Mouse (Mus musculus) forebrain, embryonic 14.5 days (tissue): ENCODE measurements around the gene Arsa. TPM values are rescaled to one million over a fixed set of nuclear protein-coding genes. Genes with fewer than 3 reads are reported as not detected.
"Not testable (repeated sequence)": the region's sequence is repeated elsewhere in the genome, so short reads cannot be mapped to it uniquely, and the experiment has no call there.

Source experiments
- ATAC-seq: fragments of 200-750 bp; cut with Nextera tagmentation; 2 replicates; pipeline ENCODE4 v1.8.0; 2017; ENCODE audit warnings: mild to moderate bottlenecking, moderate library complexity
- DNase-seq: peaks from one replicate; pipeline ENCODE4 v3.0.0-alpha.2; 2015; ENCODE audit warnings: low spot score
- H3K27ac ChIP-seq: fragments of 300-500 bp; sonication (generic); 2 replicates; pipeline ENCODE4 v1.5.1; 2014; ENCODE audit warnings: low read depth, mild to moderate bottlenecking, control low read depth, low read length, moderate library complexity
- H3K27me3 ChIP-seq: fragments of 300-500 bp; sonication (generic); replicated peaks from 2 replicates; pipeline ENCODE4 v1.6.1; 2014; ENCODE audit warnings: low read length, control low read depth, mixed read lengths; ENCODE audit not compliant: control insufficient read depth, insufficient read depth
- H3K36me3 ChIP-seq: fragments of 300-500 bp; sonication (generic); 2 replicates; pipeline ENCODE4 v1.6.1; 2014; ENCODE audit warnings: low read length, control low read depth; ENCODE audit not compliant: control insufficient read depth, insufficient read depth
- H3K4me1 ChIP-seq: fragments of 300-500 bp; sonication (generic); 2 replicates; pipeline ENCODE4 v1.6.1; 2014; ENCODE audit warnings: antibody characterized with exemption, low read length, control low read depth; ENCODE audit not compliant: control insufficient read depth, insufficient read depth
- H3K4me2 ChIP-seq: fragments of 300-500 bp; sonication (generic); 2 replicates; pipeline ENCODE4 v1.6.1; 2014; ENCODE audit warnings: mild to moderate bottlenecking, control low read depth, low read length
- H3K4me3 ChIP-seq: fragments of 300-500 bp; sonication (generic); 2 replicates; pipeline ENCODE4 v1.5.1; 2014; ENCODE audit warnings: low read depth, low read length, control low read depth
- H3K9ac ChIP-seq: fragments of 300-500 bp; sonication (generic); 2 replicates; pipeline ENCODE4 v1.6.1; 2014; ENCODE audit warnings: mild to moderate bottlenecking, low read length, control low read depth, moderate library complexity
- H3K9me3 ChIP-seq: fragments of 300-500 bp; sonication (generic); replicated peaks from 2 replicates; pipeline ENCODE4 v1.6.1; 2016; ENCODE audit warnings: low read length, control low read depth, mixed read lengths; ENCODE audit not compliant: control insufficient read depth
- WGBS: fragments of 180-500 bp; shearing (Covaris S2); extraction: QIAGEN DNeasy Blood & Tissue Kit; methylation state at CpG from one replicate; pipeline ENCODE4 v1.1.7; 2014; 5-methylcytosine and 5-hydroxymethylcytosine counted together
- polyA plus RNA-seq: library from polyadenylated mRNA; unstranded; fragments of >200 nt; fragmentation: Nextera tagmentation; extraction: Ambion mirVana; gene quantifications from 2 replicates; pipeline ENCODE4 v1.2.1, GENCODE M21; 2014

Gene Arsa
- polyA plus RNA-seq, 1 experiment from 2014 or later: 14.0 TPM

GRCm38 (mm10) chr15:89431806-89432205, 45.4 kb downstream of the Arsa start:
- H3K4me3 ChIP-seq: no peak overlapping the region
- DNase-seq (no peak), ATAC-seq (no peak)
- WGBS: 91% methylated on average over 6 of the region's 6 CpGs
- peaks cover 11% of the 10 kb centered on the region; the same call in 1 of the 2 replicates for H3K36me3 ChIP-seq
- peaks cover 5% of the 10 kb centered on the region; the same call in 1 of the 2 replicates for H3K4me1 ChIP-seq
- H3K27me3 ChIP-seq: no peaks in the 10 kb centered on the region
- no peaks in the 10 kb centered on the region for H3K9me3 ChIP-seq
- no peak overlapping the region for H3K9ac ChIP-seq
- H3K4me2 ChIP-seq: no peak overlapping the region
- no peak overlapping the region for H3K27ac ChIP-seq

GRCm38 (mm10) chr15:89431271-89431670, 46.0 kb downstream of the Arsa start:
- Histone ChIP-seq H3K36me3 (peaks cover 16% of the 10 kb centered on the region; the same call in 1 of the 2 replicates), H3K4me1 (peaks cover 5% of the 10 kb centered on the region; the same call in 1 of the 2 replicates), H3K4me3 (no peak overlapping the region), H3K27ac (no peak overlapping the region), H3K4me2 (no peak overlapping the region), H3K27me3 (no peaks in the 10 kb centered on the region), H3K9me3 (no peaks in the 10 kb centered on the region), H3K9ac (no peak overlapping the region)
- no peak for ATAC-seq
- WGBS: 90% methylated on average over 3 of the region's 3 CpGs
- DNase-seq: no peak

GRCm38 (mm10) chr15:89430771-89431170, 46.5 kb downstream of the Arsa start:
- H3K4me3 ChIP-seq, H3K27me3 ChIP-seq, H3K27ac ChIP-seq, H3K9ac ChIP-seq, H3K4me1 ChIP-seq, H3K4me2 ChIP-seq, ATAC-seq, DNase-seq, H3K9me3 ChIP-seq: not testable (repeated sequence)
- WGBS: 84% methylated on average over 6 of the region's 9 CpGs
- H3K36me3 ChIP-seq: peaks cover 21% of the 10 kb centered on the region; the same call in 1 of the 2 replicates

- peak overlapping the region; percentile 57 for H3K4me3 ChIP-seq
- peaks cover 22% of the 10 kb centered on the region; the same call in 1 of the 2 replicates for H3K36me3 ChIP-seq
- no peak for ATAC-seq
- H3K4me1 ChIP-seq: peaks cover 5% of the 10 kb centered on the region; the same call in 1 of the 2 replicates
- H3K9me3 ChIP-seq: no peaks in the 10 kb centered on the region
- no peaks in the 10 kb centered on the region for H3K27me3 ChIP-seq
- DNase-seq: peak; percentile 16
- peak overlapping the region; percentile 71 for H3K9ac ChIP-seq
- 48% methylated on average over 6 of the region's 6 CpGs for WGBS
- H3K4me2 ChIP-seq: peak overlapping the region; percentile 64
- H3K27ac ChIP-seq: peak overlapping the region; percentile 87
Measured at GRCm38 (mm10) chr15:89430341-89430740, 46.9 kb downstream of the Arsa start.

- Histone ChIP-seq H3K27ac (peak within 1 kb of the TSS; percentile 87), H3K4me2 (peak within 1 kb of the TSS; percentile 64), H3K36me3 (peaks cover 22% of the 10 kb centered on the region; the same call in 1 of the 2 replicates), H3K9me3 (no peaks in the 10 kb centered on the region), H3K4me1 (peaks cover 5% of the 10 kb centered on the region; the same call in 1 of the 2 replicates), H3K27me3 (no peaks in the 10 kb centered on the region), H3K9ac (peak within 1 kb of the TSS; percentile 71), H3K4me3 (peak within 1 kb of the TSS; percentile 57)
- peak; percentile 96 for ATAC-seq
- WGBS: under 1% methylated on average over 69 of the region's 70 CpGs
- peak; percentile 96 for DNase-seq
Measured at GRCm38 (mm10) chr15:89429352-89430221, 47.6 kb downstream of the Arsa start, which contains the start of the genes C730034F03Rik, Gm44502 and Chkb. Gene C730034F03Rik (plus strand): TSS chr15:89429589. Gene Gm44502 (minus strand): TSS chr15:89429696. Gene Chkb (minus strand): TSS chr15:89429908.

GRCm38 (mm10) chr15:89428821-89429351, 48.3 kb downstream of the Arsa start:
- H3K27me3 ChIP-seq: no peaks in the 10 kb centered on the region
- peak overlapping the region; percentile 71 for H3K9ac ChIP-seq
- 4% methylated on average over 21 of the region's 22 CpGs for WGBS
- DNase-seq (no peak), ATAC-seq (peak; percentile 60; the same call in 1 of the 2 replicates)
- H3K4me2 ChIP-seq: peak overlapping the region; percentile 64
- H3K9me3 ChIP-seq: no peaks in the 10 kb centered on the region
- H3K36me3 ChIP-seq: peaks cover 23% of the 10 kb centered on the region; the same call in 1 of the 2 replicates
- peaks cover 5% of the 10 kb centered on the region; the same call in 1 of the 2 replicates for H3K4me1 ChIP-seq
- peak overlapping the region; percentile 57 for H3K4me3 ChIP-seq
- H3K27ac ChIP-seq: peak overlapping the region; percentile 87; the same call in 1 of the 2 replicates

GRCm38 (mm10) chr15:89428136-89428790, 49.0 kb downstream of the Arsa start:
- ATAC-seq: no peak
- H3K9me3 ChIP-seq: no peaks in the 10 kb centered on the region
- peak overlapping the region; percentile 71; the same call in 1 of the 2 replicates for H3K9ac ChIP-seq
- H3K27me3 ChIP-seq: no peaks in the 10 kb centered on the region
- H3K36me3 ChIP-seq: peaks cover 25% of the 10 kb centered on the region; the same call in 1 of the 2 replicates
- H3K4me1 ChIP-seq: peaks cover 5% of the 10 kb centered on the region; the same call in 1 of the 2 replicates
- peak overlapping the region; percentile 64 for H3K4me2 ChIP-seq
- H3K4me3 ChIP-seq: peak overlapping the region; percentile 57
- H3K27ac ChIP-seq: no peak overlapping the region
- WGBS: 82% methylated on average over 19 of the region's 19 CpGs
- DNase-seq: no peak

GRCm38 (mm10) chr15:89426716-89427115, 50.5 kb downstream of the Arsa start:
- whole genome bisulfite sequencing: 91% methylated on average over 10 of the region's 10 CpGs
- H3K9ac ChIP-seq: no peak overlapping the region
- H3K27ac ChIP-seq: no peak overlapping the region
- no peaks in the 10 kb centered on the region for H3K27me3 ChIP-seq
- peaks cover 5% of the 10 kb centered on the region; the same call in 1 of the 2 replicates for H3K4me1 ChIP-seq
- DNase-seq (no peak), ATAC-seq (no peak)
- peaks cover 25% of the 10 kb centered on the region; the same call in 1 of the 2 replicates for H3K36me3 ChIP-seq
- no peaks in the 10 kb centered on the region for H3K9me3 ChIP-seq
- no peak overlapping the region for H3K4me2 ChIP-seq
- no peak overlapping the region for H3K4me3 ChIP-seq
